21 mouse cellular contexts compared by ENCODE assay signal in the genomic region with DNA sequence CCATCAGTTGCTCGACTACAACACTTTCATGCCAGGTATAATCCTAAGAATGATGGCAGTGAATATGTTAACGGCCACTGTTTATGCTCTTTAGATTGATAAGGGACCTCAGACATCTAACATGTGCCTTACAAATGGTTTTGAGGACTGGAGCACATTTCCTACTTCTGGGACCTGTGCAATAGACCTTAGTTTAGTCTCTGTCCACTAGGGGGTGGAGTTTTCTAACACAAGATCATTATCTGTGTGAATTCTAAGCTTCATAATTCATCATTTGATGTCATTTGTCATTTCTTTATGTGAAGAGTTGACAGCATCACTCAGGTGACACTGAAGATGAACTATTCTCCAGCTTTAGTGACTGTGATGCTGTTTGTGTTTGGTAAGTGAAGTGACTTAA.
DNase-seq lines count a peak whose midpoint lies in the region; ATAC-seq and TF ChIP-seq lines count a peak whose summit lies in the region.
"Had no signal": no experiment of that assay in that cellular context is flagged by ENCODE, and none has a peak within 500 bp of the region (broad histone marks: within the 10 kb centered on the region; RNA-seq: fewer than 3 reads in every experiment).

No protein-coding gene starts in this region.

- 0 out of 2 replicates have a peak, but pooled peaks cover 2% of the 10 kb centered on the region for H3K9me3 ChIP-seq in hindbrain, postnatal 0 days (ENCODE audit: low read length)
- H3K9me3 ChIP-seq: embryonic facial prominence, embryonic 15.5 days; intestine, embryonic 15.5 days; liver, embryonic 15.5 days had no signal

- ATAC-seq in hindbrain, postnatal 0 days = no peak
- ATAC-seq: forebrain, postnatal 0 days; intestine, embryonic 15.5 days had no signal

- H3K27ac ChIP-seq in hindbrain, postnatal 0 days = no peak overlapping the region
- H3K27ac ChIP-seq: embryonic facial prominence, embryonic 15.5 days; heart, embryonic 13.5 days; hindbrain, embryonic 13.5 days; intestine, embryonic 15.5 days; liver, embryonic 15.5 days had no signal

- no peak overlapping the region for H3K4me2 ChIP-seq in hindbrain, postnatal 0 days (ENCODE audit: low read depth, low read length)
- H3K4me2 ChIP-seq: embryonic facial prominence, embryonic 15.5 days; heart, embryonic 13.5 days; hindbrain, embryonic 13.5 days; intestine, embryonic 15.5 days; liver, embryonic 15.5 days had no signal

- H3K27me3 ChIP-seq in hindbrain, postnatal 0 days (ENCODE audit: insufficient read depth, low read length) = no peaks in the 10 kb centered on the region
- H3K27me3 ChIP-seq: embryonic facial prominence, embryonic 15.5 days; heart, embryonic 13.5 days; hindbrain, embryonic 13.5 days; intestine, embryonic 15.5 days; liver, embryonic 15.5 days had no signal

- 75% methylated on average over 2 of the region's 2 CpGs for WGBS in hindbrain, postnatal 0 days

- H3K9ac ChIP-seq in hindbrain, postnatal 0 days (replicated peaks; ENCODE audit: low read length) = no peak overlapping the region
- H3K9ac ChIP-seq: embryonic facial prominence, embryonic 15.5 days; forebrain, postnatal 0 days; heart, embryonic 13.5 days; hindbrain, embryonic 13.5 days; intestine, embryonic 15.5 days; liver, embryonic 15.5 days had no signal

- no peaks in the 10 kb centered on the region for H3K36me3 ChIP-seq in hindbrain, postnatal 0 days (ENCODE audit: insufficient read depth, low read length)
- H3K36me3 ChIP-seq: embryonic facial prominence, embryonic 15.5 days; heart, embryonic 13.5 days; hindbrain, embryonic 13.5 days; intestine, embryonic 15.5 days; liver, embryonic 15.5 days had no signal

- peak; percentile 1 for DNase-seq in embryo, embryonic 11 days
- no peak for DNase-seq in embryo, embryonic 10.5 days (ENCODE audit: low spot score)
- peak; percentile 33 for DNase-seq in thymus, postnatal 0 days (ENCODE audit: low spot score)
- no peak for DNase-seq in thymus, postnatal 36 days
- DNase-seq in T-cell, adult 2 months (ENCODE audit: low spot score) = peak; percentile 4
- DNase-seq in hindbrain, postnatal 0 days (ENCODE audit: low spot score) = no peak
- DNase-seq in gastrocnemius, postnatal 25 days = no peak
- no peak for DNase-seq in kidney, postnatal 10 days
- DNase-seq: adrenal gland, adult 8-10 months; cerebellum, adult 11 months; cerebellum, postnatal 10 days; forebrain, postnatal 0 days; kidney, postnatal 4 days; lung, postnatal 14 days; midbrain, embryonic 14.5 days; right cerebral cortex, postnatal 14 days had no signal

- TF ChIP-seq CTCF in hindbrain, postnatal 0 days (IDR thresholded peaks at IDR 0.05; ENCODE audit: low read depth) = no peak

- H3K4me3 ChIP-seq in hindbrain, postnatal 0 days (ENCODE audit: low read length) = no peak overlapping the region
- H3K4me3 ChIP-seq: embryonic facial prominence, embryonic 15.5 days; heart, embryonic 13.5 days; hindbrain, embryonic 13.5 days; intestine, embryonic 15.5 days; liver, embryonic 15.5 days had no signal

- H3K4me1 ChIP-seq in hindbrain, postnatal 0 days (ENCODE audit: insufficient read depth, low read length) = no peaks in the 10 kb centered on the region
- H3K4me1 ChIP-seq: embryonic facial prominence, embryonic 15.5 days; heart, embryonic 13.5 days; hindbrain, embryonic 13.5 days; intestine, embryonic 15.5 days; liver, embryonic 15.5 days had no signal

Comparison
In these comparisons a context has a peak if more than half of its experiments do, and no peak if none do; other contexts are left out.
1. DNase-seq: peak in embryo, embryonic 11 days (single experiment), thymus, postnatal 0 days (single experiment) and T-cell, adult 2 months (single experiment); none in embryo, embryonic 10.5 days (single experiment), thymus, postnatal 36 days (0 of 2), hindbrain, postnatal 0 days (single experiment), gastrocnemius, postnatal 25 days (single experiment) and kidney, postnatal 10 days (single experiment).